Mouse (Mus musculus): ENCODE measurements around the gene Col5a1.

DNA sequence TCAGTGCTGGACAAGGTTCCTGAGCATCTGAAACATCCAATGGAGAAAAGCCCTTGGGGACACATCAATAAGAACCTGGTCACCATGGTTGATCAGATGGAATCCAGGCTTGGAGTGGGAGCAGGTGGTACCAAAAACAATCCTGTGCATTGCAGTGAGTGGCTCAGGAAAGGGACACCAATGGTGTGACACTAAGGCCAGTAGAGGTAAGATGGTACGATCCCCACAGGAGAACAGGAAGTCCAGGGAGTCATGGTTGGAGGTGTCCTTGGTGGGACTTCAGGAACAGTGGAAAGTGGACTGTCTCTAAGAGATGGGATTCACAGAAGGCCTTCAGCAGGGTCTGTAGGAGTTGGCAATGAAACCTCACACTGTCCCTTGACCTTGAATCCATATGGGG lies 154.2 kb downstream of the Col5a1 start:
- TF ChIP-seq GATA1 (IDR thresholded peaks at IDR 0.05; ENCODE audit: borderline replicate concordance, low read length) (no peak), FLI1 (IDR thresholded peaks at IDR 0.05; ENCODE audit: low read length) (no peak)

Measured in megakaryocyte, embryonic 14.5 days (primary cell).